Mouse (Mus musculus) heart, embryonic 13.5 days (tissue): ENCODE results near the gene Dusp28. TPM values are rescaled to one million over a fixed set of nuclear protein-coding genes. Genes with fewer than 3 reads are reported as not detected.

Experiments used
- ATAC-seq: fragments of 200-750 bp; cut with Nextera tagmentation; 2 replicates; pipeline ENCODE4 v1.8.0; 2017; ENCODE audit warnings: moderate TSS enrichment; ENCODE audit not compliant: insufficient number of reproducible peaks, low FRiP score, low TSS enrichment; ENCODE audit errors: extremely low read depth
- H3K27ac ChIP-seq: fragments of 300-500 bp; sonication (generic); replicated peaks from 2 replicates; pipeline ENCODE4 v1.5.1; 2015; ENCODE audit warnings: moderate library complexity, mild to moderate bottlenecking, inconsistent platforms
- H3K27me3 ChIP-seq: fragments of 300-500 bp; sonication (generic); replicated peaks from 2 replicates; pipeline ENCODE4 v1.6.1; 2015; ENCODE audit warnings: mild to moderate bottlenecking, inconsistent platforms
- H3K36me3 ChIP-seq: fragments of 300-500 bp; sonication (generic); 2 replicates; pipeline ENCODE4 v1.6.1; 2015; ENCODE audit warnings: mild to moderate bottlenecking, inconsistent platforms
- H3K4me1 ChIP-seq: fragments of 300-500 bp; sonication (generic); 2 replicates; pipeline ENCODE4 v1.6.1; 2015; ENCODE audit warnings: inconsistent platforms
- H3K4me2 ChIP-seq: fragments of 300-500 bp; sonication (generic); 2 replicates; pipeline ENCODE4 v1.6.1; 2015; ENCODE audit warnings: inconsistent platforms, mild to moderate bottlenecking, moderate library complexity
- H3K4me3 ChIP-seq: fragments of 300-500 bp; sonication (generic); 2 replicates; pipeline ENCODE4 v1.5.1; 2015; ENCODE audit warnings: moderate library complexity, mild to moderate bottlenecking, inconsistent platforms
- H3K9ac ChIP-seq: fragments of 300-500 bp; sonication (generic); 2 replicates; pipeline ENCODE4 v1.6.1; 2015; ENCODE audit warnings: inconsistent platforms, mild to moderate bottlenecking, moderate library complexity
- H3K9me3 ChIP-seq: fragments of 300-500 bp; sonication (generic); 2 replicates; pipeline ENCODE4 v1.6.1; 2016; ENCODE audit warnings: inconsistent platforms
- WGBS: fragments of 180-500 bp; shearing (Covaris S2); methylation state at CpG from one replicate; pipeline ENCODE4 v1.1.7; 2015; ENCODE audit warnings: mixed read lengths; 5-methylcytosine and 5-hydroxymethylcytosine counted together
- polyA plus RNA-seq: library from polyadenylated mRNA; unstranded; fragments of >200 nt; fragmentation: Nextera tagmentation; extraction: Ambion mirVana; gene quantifications from 2 replicates; pipeline ENCODE4 v1.2.1, GENCODE M21; 2015

The Dusp28 gene
- polyA plus RNA-seq, 1 experiment from 2014 or later, result 9.8 TPM

- H3K27me3 ChIP-seq, result peaks cover 6% of the 10 kb centered on the region; the same call in 1 of the 2 replicates
- no peak for ATAC-seq
- peaks cover 43% of the 10 kb centered on the region for H3K4me1 ChIP-seq
- WGBS, result 68% methylated on average over 4 of the region's 4 CpGs
- H3K9ac ChIP-seq, result no peak overlapping the region
- no peak overlapping the region for H3K27ac ChIP-seq
- H3K4me2 ChIP-seq, result no peak overlapping the region
- peaks cover 4% of the 10 kb centered on the region for H3K36me3 ChIP-seq
- H3K9me3 ChIP-seq, result no peaks in the 10 kb centered on the region
- H3K4me3 ChIP-seq, result no peak overlapping the region
Measured at GRCm38 (mm10) chr1:92909068-92909467, 2.3 kb downstream of the Dusp28 start.

- Histone ChIP-seq H3K9me3 (no peaks in the 10 kb centered on the region), H3K4me1 (peaks cover 43% of the 10 kb centered on the region), H3K27ac (peak within 1 kb of the TSS; percentile 90), H3K27me3 (peaks cover 6% of the 10 kb centered on the region; the same call in 1 of the 2 replicates), H3K36me3 (peaks cover 17% of the 10 kb centered on the region), H3K4me3 (peak within 1 kb of the TSS; percentile 71), H3K9ac (peak within 1 kb of the TSS; percentile 93), H3K4me2 (peak within 1 kb of the TSS; percentile 96)
- under 1% methylated on average over 42 of the region's 57 CpGs for WGBS
- peak; percentile 49 for ATAC-seq
Measured at GRCm38 (mm10) chr1:92910239-92910885, 3.6 kb downstream of the Dusp28 start, which contains the start of gene Rnpepl1. Gene Rnpepl1, plus strand, starts transcription at chr1:92910783.

- H3K27me3 ChIP-seq, result peaks cover 6% of the 10 kb centered on the region; the same call in 1 of the 2 replicates
- 0 out of 2 replicates have a peak, but pooled peaks have one; percentile 5 for ATAC-seq
- no peaks in the 10 kb centered on the region for H3K9me3 ChIP-seq
- peak overlapping the region; percentile 71 for H3K4me3 ChIP-seq
- peaks cover 43% of the 10 kb centered on the region for H3K4me1 ChIP-seq
- H3K9ac ChIP-seq, result peak overlapping the region; percentile 93
- peaks cover 24% of the 10 kb centered on the region for H3K36me3 ChIP-seq
- H3K27ac ChIP-seq, result peak overlapping the region; percentile 90
- 1% methylated on average over 77 of the region's 85 CpGs for WGBS
- H3K4me2 ChIP-seq, result peak overlapping the region; percentile 96
Measured at GRCm38 (mm10) chr1:92910925-92911720, 4.3 kb downstream of the Dusp28 start.

- Histone ChIP-seq H3K9ac (peak overlapping the region; percentile 93), H3K27ac (peak overlapping the region; percentile 90), H3K36me3 (peaks cover 30% of the 10 kb centered on the region), H3K4me3 (peak overlapping the region; percentile 71), H3K4me2 (peak overlapping the region; percentile 96), H3K9me3 (no peaks in the 10 kb centered on the region), H3K4me1 (peaks cover 37% of the 10 kb centered on the region), H3K27me3 (peaks cover 6% of the 10 kb centered on the region; the same call in 1 of the 2 replicates)
- 48% methylated on average over 8 of the region's 8 CpGs for WGBS
- no peak for ATAC-seq
Measured at GRCm38 (mm10) chr1:92911721-92912138, 4.9 kb downstream of the Dusp28 start.

- peak overlapping the region; percentile 93 for H3K9ac ChIP-seq
- ATAC-seq, result no peak
- no peaks in the 10 kb centered on the region for H3K9me3 ChIP-seq
- peaks cover 37% of the 10 kb centered on the region for H3K4me1 ChIP-seq
- H3K27ac ChIP-seq, result no peak overlapping the region
- peaks cover 36% of the 10 kb centered on the region for H3K36me3 ChIP-seq
- 64% methylated on average over 1 of the region's 1 CpGs for WGBS
- H3K4me2 ChIP-seq, result peak overlapping the region; percentile 96
- peaks cover 6% of the 10 kb centered on the region; the same call in 1 of the 2 replicates for H3K27me3 ChIP-seq
- H3K4me3 ChIP-seq, result peak overlapping the region; percentile 71
Measured at GRCm38 (mm10) chr1:92912286-92912685, 5.5 kb downstream of the Dusp28 start.

GRCm38 (mm10) chr1:92914239-92914638 is 7.5 kb downstream of the Dusp28 start:
- Histone ChIP-seq H3K36me3 (peaks cover 56% of the 10 kb centered on the region), H3K4me3 (no peak overlapping the region), H3K27ac (no peak overlapping the region), H3K27me3 (no peaks in the 10 kb centered on the region), H3K4me2 (no peak overlapping the region), H3K9me3 (no peaks in the 10 kb centered on the region), H3K9ac (no peak overlapping the region), H3K4me1 (peaks cover 29% of the 10 kb centered on the region)
- 69% methylated on average over 4 of the region's 4 CpGs for WGBS
- no peak for ATAC-seq

- Histone ChIP-seq H3K9ac (no peak overlapping the region), H3K36me3 (peaks cover 63% of the 10 kb centered on the region), H3K4me2 (no peak overlapping the region), H3K9me3 (no peaks in the 10 kb centered on the region), H3K27me3 (no peaks in the 10 kb centered on the region), H3K27ac (no peak overlapping the region), H3K4me3 (no peak overlapping the region), H3K4me1 (peaks cover 22% of the 10 kb centered on the region)
- 89% methylated on average over 11 of the region's 11 CpGs for WGBS
- no peak for ATAC-seq
Measured at GRCm38 (mm10) chr1:92914993-92915392, 8.2 kb downstream of the Dusp28 start.

- Histone ChIP-seq H3K4me1 (peaks cover 29% of the 10 kb centered on the region), H3K9ac (no peak overlapping the region), H3K27me3 (no peaks in the 10 kb centered on the region), H3K36me3 (peaks cover 76% of the 10 kb centered on the region), H3K9me3 (no peaks in the 10 kb centered on the region), H3K27ac (no peak overlapping the region), H3K4me3 (no peak overlapping the region), H3K4me2 (no peak overlapping the region)
- WGBS, result 86% methylated on average over 9 of the region's 9 CpGs
- ATAC-seq, result no peak
Measured at GRCm38 (mm10) chr1:92916725-92917124, 9.9 kb downstream of the Dusp28 start.

- ATAC-seq, result no peak
- WGBS, result 96% methylated on average over 11 of the region's 11 CpGs
- H3K4me2 ChIP-seq, result no peak overlapping the region
- H3K4me3 ChIP-seq, result no peak overlapping the region
- H3K36me3 ChIP-seq, result peaks cover 71% of the 10 kb centered on the region
- peaks cover 14% of the 10 kb centered on the region for H3K27me3 ChIP-seq
- H3K27ac ChIP-seq, result no peak overlapping the region
- H3K9me3 ChIP-seq, result no peaks in the 10 kb centered on the region
- no peak overlapping the region for H3K9ac ChIP-seq
- peaks cover 22% of the 10 kb centered on the region for H3K4me1 ChIP-seq
Measured at GRCm38 (mm10) chr1:92919151-92919550, 12.4 kb downstream of the Dusp28 start.

GRCm38 (mm10) chr1:92919775-92920174 is 13.0 kb downstream of the Dusp28 start:
- H3K36me3 ChIP-seq, result peaks cover 65% of the 10 kb centered on the region

GRCm38 (mm10) chr1:92920474-92921200 is 13.9 kb downstream of the Dusp28 start:
- H3K27ac ChIP-seq, result peak overlapping the region; percentile 67; the same call in 1 of the 2 replicates
- 0 out of 2 replicates have a peak overlapping the region, but pooled peaks have one; percentile 30 for H3K9ac ChIP-seq
- peaks cover 22% of the 10 kb centered on the region for H3K4me1 ChIP-seq
- 65% methylated on average over 7 of the region's 7 CpGs for WGBS
- no peak overlapping the region for H3K4me2 ChIP-seq
- no peaks in the 10 kb centered on the region for H3K9me3 ChIP-seq
- ATAC-seq, result no peak
- H3K27me3 ChIP-seq, result peaks cover 14% of the 10 kb centered on the region
- H3K4me3 ChIP-seq, result no peak overlapping the region
- peaks cover 57% of the 10 kb centered on the region for H3K36me3 ChIP-seq

More at GRCm38 (mm10) chr1:92919775-92920174, 13.0 kb downstream of the Dusp28 start:
- Histone ChIP-seq H3K27ac (no peak overlapping the region), H3K27me3 (peaks cover 14% of the 10 kb centered on the region), H3K4me1 (peaks cover 22% of the 10 kb centered on the region), H3K4me2 (no peak overlapping the region), H3K9ac (no peak overlapping the region), H3K4me3 (no peak overlapping the region), H3K9me3 (no peaks in the 10 kb centered on the region)
- ATAC-seq, result no peak
- WGBS, result 85% methylated on average over 12 of the region's 12 CpGs
